Mouse (Mus musculus) stomach, embryonic 14.5 days (tissue): ENCODE measurements around the gene Kcnd3. TPM values are rescaled to one million over a fixed set of nuclear protein-coding genes. Genes with fewer than 3 reads are reported as not detected.

Experiments used
- ATAC-seq: fragments of 200-750 bp; cut with Nextera tagmentation; 2 replicates; pipeline ENCODE4 v1.8.0; 2017; ENCODE audit warnings: low read depth, moderate TSS enrichment; ENCODE audit not compliant: insufficient number of reproducible peaks, insufficient read depth, low FRiP score
- H3K27ac ChIP-seq: fragments of 300-500 bp; sonication (generic); 2 replicates; pipeline ENCODE4 v1.5.1; 2014; ENCODE audit warnings: mild to moderate bottlenecking, low read length, moderate library complexity, mixed read lengths
- H3K27me3 ChIP-seq: fragments of 300-500 bp; sonication (generic); 2 replicates; pipeline ENCODE4 v1.6.1; 2014; ENCODE audit warnings: low read length, control low read depth, mixed read lengths; ENCODE audit not compliant: control insufficient read depth, insufficient read depth
- H3K36me3 ChIP-seq: fragments of 300-500 bp; sonication (generic); 2 replicates; pipeline ENCODE4 v1.6.1; 2014; ENCODE audit warnings: mild to moderate bottlenecking, control low read depth, low read length, moderate library complexity, mixed read lengths; ENCODE audit not compliant: control insufficient read depth, insufficient read depth
- H3K4me1 ChIP-seq: fragments of 300-500 bp; sonication (generic); 2 replicates; pipeline ENCODE4 v1.6.1; 2014; ENCODE audit warnings: low read length, control low read depth, mixed read lengths; ENCODE audit not compliant: control insufficient read depth, insufficient read depth
- H3K4me2 ChIP-seq: fragments of 300-500 bp; sonication (generic); replicated peaks from 2 replicates; pipeline ENCODE4 v1.6.1; 2014; ENCODE audit warnings: low read depth, low read length, control low read depth
- H3K4me3 ChIP-seq: fragments of 300-500 bp; sonication (generic); 2 replicates; pipeline ENCODE4 v1.5.1; 2014; ENCODE audit warnings: low read depth, low read length, control low read depth
- H3K9ac ChIP-seq: fragments of 300-500 bp; sonication (generic); replicated peaks from 2 replicates; pipeline ENCODE4 v1.6.1; 2014; ENCODE audit warnings: low read depth, mild to moderate bottlenecking, control low read depth, low read length, moderate library complexity, mixed read lengths
- H3K9me3 ChIP-seq: fragments of 300-500 bp; sonication (generic); 2 replicates; pipeline ENCODE4 v1.6.1; 2016; ENCODE audit warnings: low read depth, low read length, control low read depth; ENCODE audit not compliant: control insufficient read depth
- WGBS: fragments of 180-500 bp; shearing (Covaris S2); extraction: QIAGEN DNeasy Blood & Tissue Kit; methylation state at CpG from one replicate; pipeline ENCODE4 v1.1.7; 2014; 5-methylcytosine and 5-hydroxymethylcytosine counted together
- polyA plus RNA-seq: library from polyadenylated mRNA; unstranded; fragments of >200 nt; fragmentation: Nextera tagmentation; extraction: Ambion mirVana; gene quantifications from 2 replicates; pipeline ENCODE4 v1.2.1, GENCODE M21; 2014

The Kcnd3 gene
- polyA plus RNA-seq, 1 experiment from 2014 or later = 14.4 TPM

- Histone ChIP-seq H3K9me3 (no peaks in the 10 kb centered on the region), H3K36me3 (no peaks in the 10 kb centered on the region), H3K4me3 (no peak overlapping the region), H3K9ac (no peak overlapping the region), H3K4me2 (no peak overlapping the region), H3K27me3 (no peaks in the 10 kb centered on the region), H3K27ac (no peak overlapping the region), H3K4me1 (no peaks in the 10 kb centered on the region)
- WGBS = 58% methylated on average over 6 of the region's 6 CpGs
- no peak for ATAC-seq
These were observed 117.2 kb downstream of the Kcnd3 start for GRCm38 (mm10) chr3:105569310-105569752.

- no peaks in the 10 kb centered on the region for H3K36me3 ChIP-seq
- no peak overlapping the region for H3K4me2 ChIP-seq
- WGBS = 65% methylated on average over 9 of the region's 9 CpGs
- H3K4me1 ChIP-seq = no peaks in the 10 kb centered on the region
- ATAC-seq = no peak
- H3K27ac ChIP-seq = no peak overlapping the region
- no peaks in the 10 kb centered on the region for H3K9me3 ChIP-seq
- H3K4me3 ChIP-seq = no peak overlapping the region
- no peak overlapping the region for H3K9ac ChIP-seq
- no peaks in the 10 kb centered on the region for H3K27me3 ChIP-seq
These were observed 117.8 kb downstream of the Kcnd3 start for GRCm38 (mm10) chr3:105569950-105570349.

- Histone ChIP-seq H3K9me3 (no peaks in the 10 kb centered on the region), H3K27me3 (no peaks in the 10 kb centered on the region), H3K36me3 (no peaks in the 10 kb centered on the region), H3K4me2 (no peak overlapping the region), H3K9ac (no peak overlapping the region), H3K4me1 (no peaks in the 10 kb centered on the region), H3K4me3 (no peak overlapping the region), H3K27ac (no peak overlapping the region)
- 47% methylated on average over 3 of the region's 3 CpGs for WGBS
- no peak for ATAC-seq
These were observed 118.7 kb downstream of the Kcnd3 start for GRCm38 (mm10) chr3:105570818-105571217.

- Histone ChIP-seq H3K9me3 (no peaks in the 10 kb centered on the region), H3K27ac (no peak overlapping the region), H3K4me3 (no peak overlapping the region), H3K4me2 (no peak overlapping the region), H3K4me1 (no peaks in the 10 kb centered on the region), H3K27me3 (no peaks in the 10 kb centered on the region), H3K36me3 (no peaks in the 10 kb centered on the region), H3K9ac (no peak overlapping the region)
- 64% methylated on average over 1 of the region's 1 CpGs for WGBS
- ATAC-seq = no peak
These were observed 119.8 kb downstream of the Kcnd3 start for GRCm38 (mm10) chr3:105571944-105572343.

GRCm38 (mm10) chr3:105573156-105573555 is 121.0 kb downstream of the Kcnd3 start:
- Histone ChIP-seq H3K27me3 (no peaks in the 10 kb centered on the region), H3K4me3 (no peak overlapping the region), H3K27ac (no peak overlapping the region), H3K9ac (no peak overlapping the region), H3K9me3 (no peaks in the 10 kb centered on the region), H3K4me1 (no peaks in the 10 kb centered on the region), H3K36me3 (no peaks in the 10 kb centered on the region), H3K4me2 (no peak overlapping the region)
- 71% methylated on average over 2 of the region's 2 CpGs for WGBS
- ATAC-seq = no peak

GRCm38 (mm10) chr3:105578320-105578719 is 126.2 kb downstream of the Kcnd3 start:
- WGBS = 68% methylated on average over 3 of the region's 3 CpGs
- H3K9me3 ChIP-seq = no peaks in the 10 kb centered on the region
- no peaks in the 10 kb centered on the region for H3K4me1 ChIP-seq
- ATAC-seq = no peak
- no peaks in the 10 kb centered on the region for H3K36me3 ChIP-seq
- H3K9ac ChIP-seq = no peak overlapping the region
- no peaks in the 10 kb centered on the region for H3K27me3 ChIP-seq
- no peak overlapping the region for H3K27ac ChIP-seq
- no peak overlapping the region for H3K4me2 ChIP-seq
- H3K4me3 ChIP-seq = no peak overlapping the region

GRCm38 (mm10) chr3:105581119-105581518 is 129.0 kb downstream of the Kcnd3 start:
- no peak overlapping the region for H3K4me2 ChIP-seq
- no peaks in the 10 kb centered on the region for H3K27me3 ChIP-seq
- H3K27ac ChIP-seq = no peak overlapping the region
- WGBS = 61% methylated on average over 6 of the region's 6 CpGs
- ATAC-seq = no peak
- H3K9me3 ChIP-seq = no peaks in the 10 kb centered on the region
- H3K4me1 ChIP-seq = no peaks in the 10 kb centered on the region
- H3K4me3 ChIP-seq = no peak overlapping the region
- H3K9ac ChIP-seq = no peak overlapping the region
- no peaks in the 10 kb centered on the region for H3K36me3 ChIP-seq

- ATAC-seq = no peak
- Histone ChIP-seq H3K9ac (no peak overlapping the region), H3K9me3 (no peaks in the 10 kb centered on the region), H3K27me3 (no peaks in the 10 kb centered on the region), H3K4me3 (no peak overlapping the region), H3K27ac (no peak overlapping the region), H3K4me1 (no peaks in the 10 kb centered on the region), H3K4me2 (no peak overlapping the region), H3K36me3 (no peaks in the 10 kb centered on the region)
- WGBS = 37% methylated on average over 4 of the region's 4 CpGs
These were observed 133.6 kb downstream of the Kcnd3 start for GRCm38 (mm10) chr3:105585734-105586159.

GRCm38 (mm10) chr3:105590056-105590672 is 138.0 kb downstream of the Kcnd3 start:
- H3K4me3 ChIP-seq = no peak overlapping the region
- H3K4me1 ChIP-seq = no peaks in the 10 kb centered on the region
- H3K27ac ChIP-seq = no peak overlapping the region
- no peaks in the 10 kb centered on the region for H3K9me3 ChIP-seq
- ATAC-seq = no peak
- no peaks in the 10 kb centered on the region for H3K36me3 ChIP-seq
- 84% methylated on average over 15 of the region's 15 CpGs for WGBS
- no peak overlapping the region for H3K4me2 ChIP-seq
- H3K27me3 ChIP-seq = no peaks in the 10 kb centered on the region
- H3K9ac ChIP-seq = no peak overlapping the region
